Mouse (Mus musculus) ovary, adult 10 weeks (tissue): ENCODE results near the gene Vmn2r75. TPM values are rescaled to one million over a fixed set of nuclear protein-coding genes. Genes with fewer than 3 reads are reported as not detected.

Experiments used
- polyA plus RNA-seq: library from polyadenylated mRNA; stranded (reverse); fragments of 350-450 nt; fragmentation: Illumina TruSeq; extraction: RNeasy Lipid Tissue Mini Kit (QIAGEN cat#74804); gene quantifications from one replicate; pipeline ENCODE4 v1.2.3, GENCODE M21; 2014

Gene Vmn2r75
- polyA plus RNA-seq = not detected

GRCm38 (mm10) chr7:86171678-86172077 lies at the start of gene Vmn2r75:
TSS of gene Vmn2r75 (minus strand) at chr7:86171778.

Other genes with a start within 250 kb of the Vmn2r75 start
- not detected for gene Vmn2r74, start 210.1 kb downstream of the Vmn2r75 start, polyA plus RNA-seq
- not detected for gene Vmn2r76, start 74.5 kb upstream of the Vmn2r75 start, polyA plus RNA-seq
- not detected for gene Olfr310, start 105.4 kb upstream of the Vmn2r75 start, polyA plus RNA-seq
- not detected for gene Olfr309, start 141.9 kb upstream of the Vmn2r75 start, polyA plus RNA-seq
- not detected for gene Olfr308, start 153.9 kb upstream of the Vmn2r75 start, polyA plus RNA-seq
- not detected for gene Olfr307, start 165.8 kb upstream of the Vmn2r75 start, polyA plus RNA-seq
- not detected for gene Olfr305, start 195.2 kb upstream of the Vmn2r75 start, polyA plus RNA-seq
- gene Olfr304, start 214.9 kb upstream of the Vmn2r75 start, polyA plus RNA-seq = not detected
- gene Olfr303, start 226.0 kb upstream of the Vmn2r75 start, polyA plus RNA-seq = not detected
- gene Olfr301, start 232.1 kb upstream of the Vmn2r75 start, polyA plus RNA-seq = not detected